Mouse (Mus musculus): ENCODE results near the gene Oxa1l.

Gene Oxa1l

DNA sequence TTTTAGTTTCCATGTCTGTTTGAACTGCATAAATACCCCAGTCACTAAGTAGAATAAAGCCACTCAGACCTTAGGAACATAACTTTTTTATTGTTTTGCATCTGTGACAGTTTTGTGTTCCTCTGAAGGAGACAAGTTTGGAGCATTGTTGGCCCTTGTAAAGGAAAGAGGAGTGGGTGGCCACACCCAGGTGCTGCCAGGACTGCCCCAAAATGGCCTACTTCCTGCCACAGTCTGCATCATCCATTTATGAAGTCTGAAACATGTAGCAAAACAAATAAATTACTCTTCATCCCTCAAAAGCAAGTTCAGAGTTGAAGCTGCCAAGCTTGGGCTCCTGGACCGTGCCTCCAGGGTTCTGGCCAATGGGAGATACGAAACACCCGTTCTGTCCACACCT is 8.7 kb downstream of the Oxa1l start:
- in situ Hi-C loops (cut with MboI; ENCODE audit: unreplicated experiment in 2 of 2) = loop anchor here (5.0 to 10.0 kb wide), 2 partner anchors 48 to 125 kb away; partner anchors contain the start of gene Slc7a7 (in 1 of the 2)

DNA sequence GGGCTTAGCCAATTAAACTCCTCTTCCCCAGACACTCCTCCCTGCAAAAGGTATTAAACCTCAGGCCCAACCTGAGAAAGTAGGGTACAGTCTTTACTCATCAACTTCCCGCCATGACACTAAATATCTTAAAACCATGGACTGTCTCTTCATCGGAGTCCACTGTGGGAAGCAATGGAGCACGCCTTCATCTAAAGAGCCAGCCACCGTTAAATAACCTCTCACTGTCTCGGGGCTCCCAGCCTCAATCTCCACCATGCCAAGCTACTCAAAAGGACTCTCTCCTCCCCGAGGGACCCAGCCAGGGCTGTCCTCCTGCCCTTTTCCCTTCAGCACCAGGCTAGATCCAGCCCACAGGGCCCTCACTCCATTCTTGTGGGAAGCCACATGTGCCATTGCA is 10.0 kb downstream of the Oxa1l start:
- in situ Hi-C loops (cut with MboI; ENCODE audit: unreplicated experiment in 2 of 2) = no loop called here

DNA sequence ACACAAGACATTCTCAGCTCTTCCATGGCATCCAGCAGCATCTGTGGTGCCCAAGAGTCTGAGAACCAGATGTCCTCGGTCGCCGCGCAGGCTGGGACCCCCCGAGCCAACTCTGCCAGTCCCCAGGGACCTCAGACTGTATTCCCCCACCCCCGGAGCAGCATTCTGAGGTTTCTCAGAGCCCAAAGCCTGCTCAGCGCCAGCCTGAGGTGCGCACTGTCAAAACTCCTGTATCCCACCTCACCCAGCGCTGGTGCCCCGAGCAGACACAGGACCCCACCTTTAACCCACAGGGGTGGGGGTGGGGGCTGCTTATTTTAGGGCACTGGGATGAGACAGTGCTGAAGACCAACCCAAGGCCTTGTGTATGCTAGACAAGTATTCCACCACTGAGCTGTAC is 10.8 kb downstream of the Oxa1l start:
- in situ Hi-C loops (cut with MboI; ENCODE audit: unreplicated experiment in 2 of 2) = no loop called here

GRCm38 (mm10) chr14:54372923-54373322 is 12.3 kb downstream of the Oxa1l start:
- in situ Hi-C loops (cut with MboI; ENCODE audit: unreplicated experiment in 2 of 2) = no loop called here

- in situ Hi-C loops (cut with MboI; ENCODE audit: unreplicated experiment in 2 of 2) = no loop called here
Observed at GRCm38 (mm10) chr14:54375916-54376315, 15.3 kb downstream of the Oxa1l start.

- in situ Hi-C loops (cut with MboI; ENCODE audit: unreplicated experiment in 2 of 2) = no loop called here
Observed at GRCm38 (mm10) chr14:54377166-54377565, 16.5 kb downstream of the Oxa1l start.

DNA sequence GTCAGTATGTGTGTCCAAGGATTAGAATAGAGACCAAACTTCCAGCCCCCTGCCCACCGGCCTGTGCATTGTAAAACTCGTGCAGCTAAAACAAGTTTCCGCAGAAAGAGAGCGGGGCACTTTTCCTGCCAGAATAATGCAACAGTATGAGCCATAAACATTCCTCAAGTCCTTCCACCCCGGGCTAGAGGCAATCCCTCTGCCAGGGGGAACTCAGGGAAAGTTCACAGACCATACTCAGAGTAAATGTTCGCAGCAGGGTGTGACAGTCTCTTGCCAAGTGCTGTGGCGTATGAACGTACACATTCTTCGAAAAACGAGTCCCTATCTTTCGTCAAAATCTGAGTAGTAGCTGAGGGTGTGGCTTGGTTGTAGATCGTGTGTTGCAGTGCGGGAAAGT is 18.9 kb downstream of the Oxa1l start:
- in situ Hi-C loops (cut with MboI; ENCODE audit: unreplicated experiment in 2 of 2) = no loop called here

DNA sequence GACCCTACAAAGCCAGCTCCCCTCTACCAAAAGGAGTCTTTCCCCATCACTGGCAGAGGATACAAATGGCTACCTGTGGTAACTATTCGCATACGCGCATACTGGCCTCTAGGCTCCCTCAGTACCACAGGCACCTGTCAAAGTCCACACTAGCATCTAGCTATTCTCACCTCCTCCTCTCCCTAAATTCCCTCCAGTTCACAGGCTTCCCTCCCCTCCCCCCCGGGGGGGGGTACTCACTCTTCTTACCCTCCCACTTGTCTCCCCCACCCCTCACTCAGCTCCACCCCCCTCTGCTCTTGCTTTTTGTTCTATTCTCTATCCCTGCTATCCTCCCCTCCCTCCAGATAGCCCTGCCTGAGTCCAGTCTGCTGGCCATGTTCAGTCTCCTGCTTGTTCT is 20.0 kb downstream of the Oxa1l start:
- in situ Hi-C loops (cut with MboI; ENCODE audit: unreplicated experiment in 2 of 2) = no loop called here

DNA sequence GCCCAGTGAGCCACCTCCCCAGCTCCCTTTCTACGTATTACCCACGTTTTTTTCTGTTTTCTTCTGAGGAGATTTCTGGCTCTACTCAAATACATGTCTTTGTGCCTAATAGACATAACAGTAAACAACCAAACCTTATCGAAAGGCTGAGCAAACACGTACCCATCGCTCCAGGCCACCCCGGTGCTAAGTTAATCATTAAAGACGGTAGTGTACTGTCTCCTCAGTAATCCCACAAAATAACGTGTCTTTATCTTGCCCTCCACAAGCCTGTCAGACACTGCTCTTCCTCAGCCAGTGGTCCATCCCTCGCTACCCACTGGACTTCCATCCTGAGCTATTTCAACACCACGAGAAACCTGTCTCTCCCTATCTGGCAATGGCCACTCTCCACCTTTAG is 21.2 kb downstream of the Oxa1l start:
- in situ Hi-C loops (cut with MboI; ENCODE audit: unreplicated experiment in 2 of 2) = no loop called here

DNA sequence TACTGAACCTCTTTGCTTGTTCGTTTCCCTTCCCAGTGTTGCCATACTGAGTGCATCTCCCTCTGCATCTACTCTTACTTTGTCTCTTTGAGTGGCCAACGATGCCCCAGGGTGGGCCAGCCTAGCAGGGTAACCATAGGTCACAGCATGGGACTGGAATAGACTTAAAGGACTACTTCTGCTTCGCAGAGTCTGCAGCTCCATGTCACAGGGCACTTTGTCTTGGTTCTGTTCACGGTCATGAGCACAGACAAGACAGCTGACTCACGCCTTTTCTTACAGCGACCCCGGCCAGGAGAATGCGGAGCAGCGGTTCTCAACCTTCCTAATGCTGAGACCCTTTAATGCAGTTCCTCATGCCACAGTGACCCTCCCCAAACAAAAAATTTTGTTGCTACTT is 22.0 kb downstream of the Oxa1l start:
- in situ Hi-C loops (cut with MboI; ENCODE audit: unreplicated experiment in 2 of 2) = no loop called here

DNA sequence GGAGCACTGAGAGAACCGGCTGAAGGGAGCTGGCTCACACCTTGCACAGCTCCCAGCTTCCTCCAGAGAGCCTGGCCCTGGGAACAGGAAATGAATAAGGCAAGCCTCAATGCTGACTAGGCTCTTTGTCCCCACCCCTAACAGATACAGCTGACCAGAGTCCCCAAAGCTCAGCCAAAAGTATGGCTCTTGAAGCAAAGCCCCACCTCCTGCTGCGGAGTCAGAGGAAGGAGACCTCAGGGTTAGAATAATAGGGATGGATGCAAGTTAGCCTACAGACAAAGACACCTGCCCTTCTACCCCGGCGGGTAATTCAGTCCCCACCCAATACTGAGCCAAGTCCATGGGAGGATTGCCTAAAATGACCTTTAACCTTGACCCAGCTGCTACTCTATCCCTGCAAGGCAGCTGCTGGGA is 22.7 kb downstream of the Oxa1l start:
- in situ Hi-C loops (cut with MboI; ENCODE audit: unreplicated experiment in 2 of 2) = no loop called here

- in situ Hi-C loops (cut with MboI; ENCODE audit: unreplicated experiment in 2 of 2) = no loop called here
Observed at GRCm38 (mm10) chr14:54384396-54384795, 23.8 kb downstream of the Oxa1l start.

GRCm38 (mm10) chr14:54385968-54386618 is 25.5 kb downstream of the Oxa1l start:
- in situ Hi-C loops (cut with MboI; ENCODE audit: unreplicated experiment in 2 of 2) = no loop called here

- in situ Hi-C loops (cut with MboI; ENCODE audit: unreplicated experiment in 2 of 2) = no loop called here
Observed at GRCm38 (mm10) chr14:54387546-54387945, 26.9 kb downstream of the Oxa1l start.

GRCm38 (mm10) chr14:54390843-54391242 is 30.2 kb downstream of the Oxa1l start:
- in situ Hi-C loops (cut with MboI; ENCODE audit: unreplicated experiment in 2 of 2) = no loop called here

- in situ Hi-C loops (cut with MboI; ENCODE audit: unreplicated experiment in 2 of 2) = no loop called here
Observed at GRCm38 (mm10) chr14:54393794-54394193, 33.2 kb downstream of the Oxa1l start.

DNA sequence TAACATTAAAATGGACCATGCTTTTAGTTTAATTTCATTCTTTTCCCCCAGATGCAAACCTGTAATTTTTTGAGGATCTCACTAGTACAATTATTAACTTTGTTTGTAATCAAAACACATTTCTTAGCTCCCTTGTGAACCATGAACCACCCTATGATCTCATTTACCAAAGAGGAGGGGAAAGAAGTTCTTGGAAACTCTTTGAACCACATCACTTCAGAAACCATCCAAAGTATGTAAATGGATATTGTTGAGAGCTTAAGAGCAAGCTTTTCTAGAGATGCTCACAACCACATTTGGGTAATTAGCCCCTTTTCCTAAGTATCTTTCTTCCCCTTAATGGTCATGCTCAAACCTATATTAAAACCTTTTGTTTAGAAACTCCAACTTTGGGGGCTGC is 33.7 kb downstream of the Oxa1l start:
- in situ Hi-C loops (cut with MboI; ENCODE audit: unreplicated experiment in 2 of 2) = no loop called here

DNA sequence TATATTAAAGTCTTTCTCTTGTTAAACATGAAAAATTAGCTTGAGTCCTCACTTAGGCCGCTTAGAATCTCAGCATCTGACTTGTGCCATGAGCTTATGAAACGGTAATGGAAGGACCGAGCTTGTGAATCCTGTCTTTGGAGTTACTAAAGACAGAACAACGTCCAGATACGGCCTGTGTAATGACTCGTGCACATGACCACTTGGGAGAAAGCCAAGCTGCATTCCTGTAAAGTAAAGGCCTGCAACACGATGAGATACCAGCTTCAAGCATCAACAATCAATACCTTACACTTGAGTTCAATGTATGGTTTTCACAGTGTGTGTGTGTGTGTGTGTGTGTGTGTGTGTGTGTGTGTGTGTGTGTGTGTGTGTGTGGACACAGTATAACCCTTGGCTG is 36.1 kb downstream of the Oxa1l start:
- in situ Hi-C loops (cut with MboI; ENCODE audit: unreplicated experiment in 2 of 2) = no loop called here

DNA sequence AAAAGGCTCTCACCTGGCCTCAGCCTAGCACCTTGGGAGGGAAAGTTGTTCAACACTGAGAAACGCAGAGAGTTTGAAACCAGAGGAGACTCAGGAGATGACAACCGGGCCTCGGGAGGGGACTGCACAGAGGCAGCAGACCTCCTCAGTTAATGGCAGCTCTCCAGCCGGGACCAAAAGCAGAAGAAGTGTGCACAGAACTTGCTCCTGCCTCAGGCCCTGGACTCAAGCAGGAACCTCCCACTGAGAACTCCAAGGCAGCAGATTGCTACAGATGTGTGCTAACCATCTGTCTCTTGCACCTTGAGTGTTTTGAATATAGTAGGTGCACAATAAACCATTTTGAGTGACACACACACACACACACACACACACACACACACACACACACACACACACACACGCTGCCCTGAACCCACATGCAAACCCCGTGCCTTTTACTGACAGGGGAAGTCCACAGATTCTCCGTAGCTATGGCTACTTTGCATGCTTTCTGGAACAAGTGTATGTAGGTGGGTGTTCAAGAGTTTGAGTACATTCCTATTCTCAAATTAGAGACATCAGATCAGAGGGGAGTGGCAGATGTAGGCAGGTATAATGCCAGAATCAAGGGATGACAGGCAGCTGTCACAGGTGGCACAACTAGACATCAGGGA is 37.4 kb downstream of the Oxa1l start:
- in situ Hi-C loops (cut with MboI; ENCODE audit: unreplicated experiment in 2 of 2) = no loop called here

GRCm38 (mm10) chr14:54398528-54398916 is 37.9 kb downstream of the Oxa1l start:
- in situ Hi-C loops (cut with MboI; ENCODE audit: unreplicated experiment in 2 of 2) = no loop called here

- in situ Hi-C loops (cut with MboI; ENCODE audit: unreplicated experiment in 2 of 2) = no loop called here
Observed at GRCm38 (mm10) chr14:54398921-54399382, 38.3 kb downstream of the Oxa1l start.

- in situ Hi-C loops (cut with MboI; ENCODE audit: unreplicated experiment in 2 of 2) = no loop called here
Observed at GRCm38 (mm10) chr14:54401723-54402122, 41.1 kb downstream of the Oxa1l start.
